Mouse (Mus musculus): ENCODE measurements around the gene Wwox.

- TF ChIP-seq MAFK (IDR thresholded peaks at IDR 0.05; ENCODE audit: insufficient read depth, low read depth, low read length) (no peak), CHD2 (IDR thresholded peaks at IDR 0.05; ENCODE audit: low read depth, low read length) (no peak), HCFC1 (IDR thresholded peaks at IDR 0.05; ENCODE audit: borderline replicate concordance, insufficient read depth, low read length) (no peak), ZNF384 (IDR thresholded peaks at IDR 0.05; ENCODE audit: low read depth, low read length) (no peak)
Observed at GRCm38 (mm10) chr8:115359701-115360100, 920.2 kb downstream of the Wwox start.

Measured in ES-E14 (cell line).